Mouse (Mus musculus): Measurements from ENCODE around the gene Tas2r126. TPM values are rescaled to one million over a fixed set of nuclear protein-coding genes. Genes with fewer than 3 reads are reported as not detected.

Tas2r126 gene
- polyA plus RNA-seq, 1 experiment = not detected

- H3K4me1 ChIP-seq (ENCODE audit: control insufficient read depth, insufficient read depth, low read length) = no peaks in the 10 kb centered on the region
- no peak within 1 kb of the TSS for H3K27ac ChIP-seq (ENCODE audit: control insufficient read depth, insufficient read depth, low read depth, low read length)
- H3K27me3 ChIP-seq (ENCODE audit: control insufficient read depth, insufficient read depth, low read length) = no peaks in the 10 kb centered on the region
- H3K4me3 ChIP-seq (ENCODE audit: control insufficient read depth, low read depth, low read length) = no peak within 1 kb of the TSS
- H3K36me3 ChIP-seq (ENCODE audit: control insufficient read depth, insufficient read depth, low read length) = no peaks in the 10 kb centered on the region
- TF ChIP-seq POLR2A (IDR thresholded peaks at IDR 0.05; ENCODE audit: control insufficient read depth, low read depth, low read length) (no peak), CTCF (IDR thresholded peaks at IDR 0.05; ENCODE audit: control insufficient read depth, insufficient read depth, insufficient replicate concordance, low read depth, low read length) (no peak)
These were observed 34.4 kb upstream of the Tas2r126 start, which contains the start of gene Tas2r143 for GRCm38 (mm10) chr6:42399938-42400337. TSS of gene Tas2r143 (plus strand) at chr6:42400238.

GRCm38 (mm10) chr6:42405134-42405533 lies 29.2 kb upstream of the Tas2r126 start, which contains the start of gene Tas2r135:
TSS of gene Tas2r135 (plus strand) at chr6:42405434.
- no peak within 1 kb of the TSS for H3K4me3 ChIP-seq (ENCODE audit: control insufficient read depth, low read depth, low read length)
- no peaks in the 10 kb centered on the region for H3K27me3 ChIP-seq (ENCODE audit: control insufficient read depth, insufficient read depth, low read length)
- no peak for TF ChIP-seq CTCF (IDR thresholded peaks at IDR 0.05; ENCODE audit: control insufficient read depth, insufficient read depth, insufficient replicate concordance, low read depth, low read length)
- no peaks in the 10 kb centered on the region for H3K4me1 ChIP-seq (ENCODE audit: control insufficient read depth, insufficient read depth, low read length)
- no peak within 1 kb of the TSS for H3K27ac ChIP-seq (ENCODE audit: control insufficient read depth, insufficient read depth, low read depth, low read length)
- H3K36me3 ChIP-seq (ENCODE audit: control insufficient read depth, insufficient read depth, low read length) = no peaks in the 10 kb centered on the region

GRCm38 (mm10) chr6:42419443-42419842 lies 14.9 kb upstream of the Tas2r126 start:
- H3K27ac ChIP-seq (ENCODE audit: control insufficient read depth, insufficient read depth, low read depth, low read length) = no peak overlapping the region
- no peak overlapping the region for H3K4me3 ChIP-seq (ENCODE audit: control insufficient read depth, low read depth, low read length)
- TF ChIP-seq CTCF (IDR thresholded peaks at IDR 0.05; ENCODE audit: control insufficient read depth, insufficient read depth, insufficient replicate concordance, low read depth, low read length) (no peak), POLR2A (IDR thresholded peaks at IDR 0.05; ENCODE audit: control insufficient read depth, low read depth, low read length) (no peak)
- no peaks in the 10 kb centered on the region for H3K36me3 ChIP-seq (ENCODE audit: control insufficient read depth, insufficient read depth, low read length)
- H3K27me3 ChIP-seq (ENCODE audit: control insufficient read depth, insufficient read depth, low read length) = no peaks in the 10 kb centered on the region
- H3K4me1 ChIP-seq (ENCODE audit: control insufficient read depth, insufficient read depth, low read length) = no peaks in the 10 kb centered on the region

GRCm38 (mm10) chr6:42421439-42421838 lies 12.9 kb upstream of the Tas2r126 start:
- Histone ChIP-seq H3K4me1 (ENCODE audit: control insufficient read depth, insufficient read depth, low read length) (no peaks in the 10 kb centered on the region), H3K27me3 (ENCODE audit: control insufficient read depth, insufficient read depth, low read length) (no peaks in the 10 kb centered on the region), H3K4me3 (ENCODE audit: control insufficient read depth, low read depth, low read length) (no peak overlapping the region), H3K36me3 (ENCODE audit: control insufficient read depth, insufficient read depth, low read length) (no peaks in the 10 kb centered on the region), H3K27ac (ENCODE audit: control insufficient read depth, insufficient read depth, low read depth, low read length) (no peak overlapping the region)
- TF ChIP-seq POLR2A (IDR thresholded peaks at IDR 0.05; ENCODE audit: control insufficient read depth, low read depth, low read length) = no peak
- TF ChIP-seq CTCF (IDR thresholded peaks at IDR 0.05; ENCODE audit: control insufficient read depth, insufficient read depth, insufficient replicate concordance, low read depth, low read length) = no peak

- no peak overlapping the region for H3K4me3 ChIP-seq (ENCODE audit: control insufficient read depth, low read depth, low read length)
- H3K27me3 ChIP-seq (ENCODE audit: control insufficient read depth, insufficient read depth, low read length) = no peaks in the 10 kb centered on the region
- no peaks in the 10 kb centered on the region for H3K4me1 ChIP-seq (ENCODE audit: control insufficient read depth, insufficient read depth, low read length)
- no peak for TF ChIP-seq POLR2A (IDR thresholded peaks at IDR 0.05; ENCODE audit: control insufficient read depth, low read depth, low read length)
- TF ChIP-seq CTCF (IDR thresholded peaks at IDR 0.05; ENCODE audit: control insufficient read depth, insufficient read depth, insufficient replicate concordance, low read depth, low read length) = no peak
- H3K27ac ChIP-seq (ENCODE audit: control insufficient read depth, insufficient read depth, low read depth, low read length) = no peak overlapping the region
- H3K36me3 ChIP-seq (ENCODE audit: control insufficient read depth, insufficient read depth, low read length) = no peaks in the 10 kb centered on the region
These were observed 9.9 kb upstream of the Tas2r126 start for GRCm38 (mm10) chr6:42424472-42424871.

- Histone ChIP-seq H3K36me3 (ENCODE audit: control insufficient read depth, insufficient read depth, low read length) (no peaks in the 10 kb centered on the region), H3K4me1 (ENCODE audit: control insufficient read depth, insufficient read depth, low read length) (no peaks in the 10 kb centered on the region), H3K27ac (ENCODE audit: control insufficient read depth, insufficient read depth, low read depth, low read length) (no peak overlapping the region), H3K27me3 (ENCODE audit: control insufficient read depth, insufficient read depth, low read length) (no peaks in the 10 kb centered on the region), H3K4me3 (ENCODE audit: control insufficient read depth, low read depth, low read length) (no peak overlapping the region)
- TF ChIP-seq POLR2A (IDR thresholded peaks at IDR 0.05; ENCODE audit: control insufficient read depth, low read depth, low read length) (no peak), CTCF (IDR thresholded peaks at IDR 0.05; ENCODE audit: control insufficient read depth, insufficient read depth, insufficient replicate concordance, low read depth, low read length) (no peak)
These were observed 8.0 kb upstream of the Tas2r126 start for GRCm38 (mm10) chr6:42426337-42426736.

- H3K27ac ChIP-seq (ENCODE audit: control insufficient read depth, insufficient read depth, low read depth, low read length) = no peak overlapping the region
- H3K27me3 ChIP-seq (ENCODE audit: control insufficient read depth, insufficient read depth, low read length) = no peaks in the 10 kb centered on the region
- no peaks in the 10 kb centered on the region for H3K4me1 ChIP-seq (ENCODE audit: control insufficient read depth, insufficient read depth, low read length)
- no peak for TF ChIP-seq CTCF (IDR thresholded peaks at IDR 0.05; ENCODE audit: control insufficient read depth, insufficient read depth, insufficient replicate concordance, low read depth, low read length)
- TF ChIP-seq POLR2A (IDR thresholded peaks at IDR 0.05; ENCODE audit: control insufficient read depth, low read depth, low read length) = no peak
- no peaks in the 10 kb centered on the region for H3K36me3 ChIP-seq (ENCODE audit: control insufficient read depth, insufficient read depth, low read length)
- no peak overlapping the region for H3K4me3 ChIP-seq (ENCODE audit: control insufficient read depth, low read depth, low read length)
These were observed 781 bp upstream of the Tas2r126 start for GRCm38 (mm10) chr6:42433554-42433953.

GRCm38 (mm10) chr6:42435490-42435889 lies 1.2 kb downstream of the Tas2r126 start:
- H3K4me1 ChIP-seq (ENCODE audit: control insufficient read depth, insufficient read depth, low read length) = no peaks in the 10 kb centered on the region
- H3K36me3 ChIP-seq (ENCODE audit: control insufficient read depth, insufficient read depth, low read length) = no peaks in the 10 kb centered on the region
- no peak overlapping the region for H3K4me3 ChIP-seq (ENCODE audit: control insufficient read depth, low read depth, low read length)
- TF ChIP-seq POLR2A (IDR thresholded peaks at IDR 0.05; ENCODE audit: control insufficient read depth, low read depth, low read length) (no peak), CTCF (IDR thresholded peaks at IDR 0.05; ENCODE audit: control insufficient read depth, insufficient read depth, insufficient replicate concordance, low read depth, low read length) (no peak)
- no peak overlapping the region for H3K27ac ChIP-seq (ENCODE audit: control insufficient read depth, insufficient read depth, low read depth, low read length)
- H3K27me3 ChIP-seq (ENCODE audit: control insufficient read depth, insufficient read depth, low read length) = no peaks in the 10 kb centered on the region
